Mouse (Mus musculus): Measurements from ENCODE around the gene Prkar2a.

DNA sequence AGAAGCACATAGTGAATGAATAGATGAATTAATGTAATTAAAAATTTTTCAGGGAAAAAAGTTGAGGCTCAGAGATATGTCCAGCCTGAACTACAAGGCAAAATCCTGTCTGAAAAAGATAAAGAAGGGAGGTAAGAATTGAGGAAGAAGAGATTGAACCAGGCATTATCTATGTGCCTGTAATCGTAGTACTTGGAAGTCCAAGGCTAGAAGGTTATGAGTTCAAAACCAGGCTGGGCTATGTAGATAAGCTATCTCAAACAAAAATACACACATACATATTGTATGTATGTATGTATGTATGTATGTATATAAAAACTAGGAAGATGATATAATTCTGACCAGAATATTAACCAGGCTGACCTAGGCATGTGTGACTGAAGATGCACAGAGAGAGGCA is 103.2 kb downstream of the Prkar2a start:
- no peak for TF ChIP-seq GATA1 (IDR thresholded peaks at IDR 0.05; ENCODE audit: low read length)
- TF ChIP-seq TAL1 (IDR thresholded peaks at IDR 0.05; ENCODE audit: low read length) = no peak

All from erythroblast, embryonic 14.5 days (primary cell).